Mouse (Mus musculus): ENCODE measurements around the gene Faap100. TPM values are rescaled to one million over a fixed set of nuclear protein-coding genes. Genes with fewer than 3 reads are reported as not detected.

Faap100 gene
- polyA plus RNA-seq, 1 experiment: 57.8 TPM

- Histone ChIP-seq H3K27ac (ENCODE audit: control insufficient read depth, insufficient read depth, low read depth, low read length) (no peak overlapping the region), H3K36me3 (ENCODE audit: control insufficient read depth, insufficient read depth, low read length) (no peaks in the 10 kb centered on the region), H3K4me3 (ENCODE audit: control insufficient read depth, low read depth, low read length) (no peak overlapping the region), H3K4me1 (ENCODE audit: control insufficient read depth, insufficient read depth, low read length) (peaks cover 7% of the 10 kb centered on the region), H3K27me3 (ENCODE audit: control insufficient read depth, insufficient read depth, low read length) (no peaks in the 10 kb centered on the region)
- no peak for TF ChIP-seq POLR2A (IDR thresholded peaks at IDR 0.05; ENCODE audit: control insufficient read depth, low read depth, low read length)
- no peak for TF ChIP-seq CTCF (IDR thresholded peaks at IDR 0.05; ENCODE audit: control insufficient read depth, insufficient read depth, insufficient replicate concordance, low read depth, low read length)
These were observed 33.4 kb downstream of the Faap100 start for GRCm38 (mm10) chr11:120345067-120345681.

GRCm38 (mm10) chr11:120344310-120344920 is 34.1 kb downstream of the Faap100 start:
- Histone ChIP-seq H3K27ac (ENCODE audit: control insufficient read depth, insufficient read depth, low read depth, low read length) (no peak overlapping the region), H3K4me3 (ENCODE audit: control insufficient read depth, low read depth, low read length) (no peak overlapping the region)
- TF ChIP-seq POLR2A (IDR thresholded peaks at IDR 0.05; ENCODE audit: control insufficient read depth, low read depth, low read length): no peak
- no peak for TF ChIP-seq CTCF (IDR thresholded peaks at IDR 0.05; ENCODE audit: control insufficient read depth, insufficient read depth, insufficient replicate concordance, low read depth, low read length)

GRCm38 (mm10) chr11:120343519-120344309 is 34.9 kb downstream of the Faap100 start:
- Histone ChIP-seq H3K36me3 (ENCODE audit: control insufficient read depth, insufficient read depth, low read length) (no peaks in the 10 kb centered on the region), H3K4me3 (ENCODE audit: control insufficient read depth, low read depth, low read length) (no peak overlapping the region), H3K27ac (ENCODE audit: control insufficient read depth, insufficient read depth, low read depth, low read length) (no peak overlapping the region), H3K4me1 (ENCODE audit: control insufficient read depth, insufficient read depth, low read length) (no peaks in the 10 kb centered on the region), H3K27me3 (ENCODE audit: control insufficient read depth, insufficient read depth, low read length) (no peaks in the 10 kb centered on the region)
- TF ChIP-seq CTCF (IDR thresholded peaks at IDR 0.05; ENCODE audit: control insufficient read depth, insufficient read depth, insufficient replicate concordance, low read depth, low read length) (no peak), POLR2A (IDR thresholded peaks at IDR 0.05; ENCODE audit: control insufficient read depth, low read depth, low read length) (no peak)

More at GRCm38 (mm10) chr11:120344310-120344920, 34.1 kb downstream of the Faap100 start:
- Histone ChIP-seq H3K36me3 (ENCODE audit: control insufficient read depth, insufficient read depth, low read length) (no peaks in the 10 kb centered on the region), H3K4me1 (ENCODE audit: control insufficient read depth, insufficient read depth, low read length) (peaks cover 4% of the 10 kb centered on the region), H3K27me3 (ENCODE audit: control insufficient read depth, insufficient read depth, low read length) (no peaks in the 10 kb centered on the region)

- Histone ChIP-seq H3K27ac (ENCODE audit: control insufficient read depth, insufficient read depth, low read depth, low read length) (no peak overlapping the region), H3K36me3 (ENCODE audit: control insufficient read depth, insufficient read depth, low read length) (no peaks in the 10 kb centered on the region)
- TF ChIP-seq CTCF (IDR thresholded peaks at IDR 0.05; ENCODE audit: control insufficient read depth, insufficient read depth, insufficient replicate concordance, low read depth, low read length) (no peak), POLR2A (IDR thresholded peaks at IDR 0.05; ENCODE audit: control insufficient read depth, low read depth, low read length) (no peak)
These were observed 35.9 kb downstream of the Faap100 start for GRCm38 (mm10) chr11:120342656-120343160.

GRCm38 (mm10) chr11:120341661-120342060 is 36.9 kb downstream of the Faap100 start:
- no peaks in the 10 kb centered on the region for H3K27me3 ChIP-seq (ENCODE audit: control insufficient read depth, insufficient read depth, low read length)
- H3K36me3 ChIP-seq (ENCODE audit: control insufficient read depth, insufficient read depth, low read length): no peaks in the 10 kb centered on the region
- no peak overlapping the region for H3K4me3 ChIP-seq (ENCODE audit: control insufficient read depth, low read depth, low read length)
- H3K27ac ChIP-seq (ENCODE audit: control insufficient read depth, insufficient read depth, low read depth, low read length): no peak overlapping the region
- H3K4me1 ChIP-seq (ENCODE audit: control insufficient read depth, insufficient read depth, low read length): no peaks in the 10 kb centered on the region
- no peak for TF ChIP-seq POLR2A (IDR thresholded peaks at IDR 0.05; ENCODE audit: control insufficient read depth, low read depth, low read length)
- TF ChIP-seq CTCF (IDR thresholded peaks at IDR 0.05; ENCODE audit: control insufficient read depth, insufficient read depth, insufficient replicate concordance, low read depth, low read length): no peak

More at GRCm38 (mm10) chr11:120342656-120343160, 35.9 kb downstream of the Faap100 start:
- Histone ChIP-seq H3K27me3 (ENCODE audit: control insufficient read depth, insufficient read depth, low read length) (no peaks in the 10 kb centered on the region), H3K4me3 (ENCODE audit: control insufficient read depth, low read depth, low read length) (no peak overlapping the region), H3K4me1 (ENCODE audit: control insufficient read depth, insufficient read depth, low read length) (no peaks in the 10 kb centered on the region)

- Histone ChIP-seq H3K4me3 (ENCODE audit: control insufficient read depth, low read depth, low read length) (no peak overlapping the region), H3K36me3 (ENCODE audit: control insufficient read depth, insufficient read depth, low read length) (no peaks in the 10 kb centered on the region), H3K27me3 (ENCODE audit: control insufficient read depth, insufficient read depth, low read length) (no peaks in the 10 kb centered on the region), H3K4me1 (ENCODE audit: control insufficient read depth, insufficient read depth, low read length) (no peaks in the 10 kb centered on the region), H3K27ac (ENCODE audit: control insufficient read depth, insufficient read depth, low read depth, low read length) (no peak overlapping the region)
- TF ChIP-seq CTCF (IDR thresholded peaks at IDR 0.05; ENCODE audit: control insufficient read depth, insufficient read depth, insufficient replicate concordance, low read depth, low read length): no peak
- no peak for TF ChIP-seq POLR2A (IDR thresholded peaks at IDR 0.05; ENCODE audit: control insufficient read depth, low read depth, low read length)
These were observed 38.5 kb downstream of the Faap100 start for GRCm38 (mm10) chr11:120339978-120340513.

GRCm38 (mm10) chr11:120338786-120339185 is 39.8 kb downstream of the Faap100 start:
- no peak overlapping the region for H3K4me3 ChIP-seq (ENCODE audit: control insufficient read depth, low read depth, low read length)
- H3K27ac ChIP-seq (ENCODE audit: control insufficient read depth, insufficient read depth, low read depth, low read length): no peak overlapping the region
- no peaks in the 10 kb centered on the region for H3K36me3 ChIP-seq (ENCODE audit: control insufficient read depth, insufficient read depth, low read length)
- H3K4me1 ChIP-seq (ENCODE audit: control insufficient read depth, insufficient read depth, low read length): no peaks in the 10 kb centered on the region
- no peak for TF ChIP-seq CTCF (IDR thresholded peaks at IDR 0.05; ENCODE audit: control insufficient read depth, insufficient read depth, insufficient replicate concordance, low read depth, low read length)
- no peak for TF ChIP-seq POLR2A (IDR thresholded peaks at IDR 0.05; ENCODE audit: control insufficient read depth, low read depth, low read length)
- no peaks in the 10 kb centered on the region for H3K27me3 ChIP-seq (ENCODE audit: control insufficient read depth, insufficient read depth, low read length)

Data from testis, adult 2 months (tissue).